Mouse (Mus musculus) mouse embryonic stem cell (cell line): ENCODE results near the gene Dmac2.
"Not testable (repeated sequence)": the region's sequence is repeated elsewhere in the genome, so short reads cannot be mapped to it uniquely, and the experiment has no call there.

Experiments used
- in situ Hi-C, 2 experiments: fragments of 300-500 bp; cut with MboI; formaldehyde crosslinking; loops; 1 replicate in 1 of 2; 3 replicates in 1 of 2; pipeline ENCODE4 v1.14.3; 2019 to 2020; ENCODE audit warnings: low sequenced_read_pairs in 2 of 2, low pct_unique_long_range_greater_than_20kb in 1 of 2, mixed read lengths in 1 of 2; ENCODE audit not compliant: unreplicated experiment in 1 of 2

The Dmac2 gene

GRCm38 (mm10) chr7:25618865-25619721 is at the start of gene Dmac2:
Gene Dmac2, plus strand, starts transcription at chr7:25619414.
- in situ Hi-C loops, result loop anchor here in 1 of 2 experiments (25.0 kb wide), 1 partner anchor 482 kb away; no protein-coding TSS in a partner anchor

- in situ Hi-C loops, result not testable (repeated sequence)
These were observed 45.4 kb upstream of the Dmac2 start for GRCm38 (mm10) chr7:25573806-25574205.

- in situ Hi-C loops, result no loop called here
These were observed 44.1 kb upstream of the Dmac2 start for GRCm38 (mm10) chr7:25575105-25575504.

GRCm38 (mm10) chr7:25575870-25576269 is 43.3 kb upstream of the Dmac2 start:
- in situ Hi-C loops, result no loop called here

GRCm38 (mm10) chr7:25576308-25576707 is 42.9 kb upstream of the Dmac2 start:
- in situ Hi-C loops, result not testable (repeated sequence)

GRCm38 (mm10) chr7:25576793-25577437 is 42.3 kb upstream of the Dmac2 start:
- in situ Hi-C loops, result not testable (repeated sequence)

GRCm38 (mm10) chr7:25579441-25579840 is 39.8 kb upstream of the Dmac2 start:
- in situ Hi-C loops, result no loop called here

GRCm38 (mm10) chr7:25582301-25582810 is 36.9 kb upstream of the Dmac2 start:
- in situ Hi-C loops, result no loop called here

GRCm38 (mm10) chr7:25584651-25585050 is 34.6 kb upstream of the Dmac2 start:
- in situ Hi-C loops, result no loop called here

- in situ Hi-C loops, result no loop called here
These were observed 33.6 kb upstream of the Dmac2 start for GRCm38 (mm10) chr7:25585351-25586204.

- in situ Hi-C loops, result loop anchor here in 1 of 2 experiments (5.0 kb wide), 1 partner anchor 109 kb away; no protein-coding TSS in a partner anchor
These were observed 28.0 kb upstream of the Dmac2 start for GRCm38 (mm10) chr7:25591226-25591625.

GRCm38 (mm10) chr7:25593859-25594258 is 25.4 kb upstream of the Dmac2 start:
- in situ Hi-C loops, result loop anchor here in 1 of 2 experiments (5.0 kb wide), 1 partner anchor 112 kb away; no protein-coding TSS in a partner anchor

GRCm38 (mm10) chr7:25599663-25600062 is 19.6 kb upstream of the Dmac2 start:
- in situ Hi-C loops, result loop anchor here (5.0 to 25.0 kb wide), 4 partner anchors 117 to 462 kb away; no protein-coding TSS in a partner anchor

GRCm38 (mm10) chr7:25600666-25601065 is 18.5 kb upstream of the Dmac2 start:
- in situ Hi-C loops, result loop anchor here in 1 of 2 experiments (25.0 kb wide), 1 partner anchor 463 kb away; no protein-coding TSS in a partner anchor

GRCm38 (mm10) chr7:25601346-25601745 is 17.9 kb upstream of the Dmac2 start:
- in situ Hi-C loops, result loop anchor here in 1 of 2 experiments (25.0 kb wide), 1 partner anchor 464 kb away; no protein-coding TSS in a partner anchor

GRCm38 (mm10) chr7:25606625-25607063 is 12.6 kb upstream of the Dmac2 start:
- in situ Hi-C loops, result loop anchor here in 1 of 2 experiments (25.0 kb wide), 1 partner anchor 469 kb away; no protein-coding TSS in a partner anchor

GRCm38 (mm10) chr7:25607196-25607595 is 12.0 kb upstream of the Dmac2 start:
- in situ Hi-C loops, result loop anchor here in 1 of 2 experiments (25.0 kb wide), 1 partner anchor 470 kb away; no protein-coding TSS in a partner anchor

GRCm38 (mm10) chr7:25610056-25610455 is 9.2 kb upstream of the Dmac2 start:
- in situ Hi-C loops, result loop anchor here in 1 of 2 experiments (25.0 kb wide), 1 partner anchor 473 kb away; no protein-coding TSS in a partner anchor
